Mouse (Mus musculus) kidney, postnatal 4 days (tissue): ENCODE data around the gene Tfr2.

Experiments used
- DNase-seq, 2 experiments: peaks; one replicate each; pipeline ENCODE4 v3.0.0; 2021; ENCODE audit warnings: mixed read lengths in 2 of 2

Tfr2 gene

DNA sequence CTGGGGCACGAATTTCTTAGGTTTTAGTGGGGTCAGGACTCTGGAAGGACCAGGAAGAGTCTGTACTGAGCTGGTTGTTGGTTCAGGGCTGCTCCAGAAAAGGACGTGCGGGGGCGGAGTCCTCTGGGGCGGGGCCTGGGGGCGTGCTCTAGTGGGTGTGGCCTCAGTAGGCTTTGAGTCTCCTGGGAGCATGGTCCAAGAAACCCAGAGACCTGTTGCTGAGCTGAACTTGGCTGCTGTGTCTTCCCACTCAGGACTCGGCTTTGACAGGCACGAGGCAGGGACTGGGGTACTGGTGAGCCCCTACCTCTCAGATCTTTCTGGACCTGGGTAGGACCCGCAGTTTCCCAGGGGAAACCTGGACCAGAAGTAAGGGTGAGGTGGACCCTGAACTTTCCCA, at the start of gene Tfr2:
Tfr2 (plus strand) TSS at position 176 of the 400 bp plus-strand sequence.
- DNase-seq = peak; percentile 60 to 74

DNA sequence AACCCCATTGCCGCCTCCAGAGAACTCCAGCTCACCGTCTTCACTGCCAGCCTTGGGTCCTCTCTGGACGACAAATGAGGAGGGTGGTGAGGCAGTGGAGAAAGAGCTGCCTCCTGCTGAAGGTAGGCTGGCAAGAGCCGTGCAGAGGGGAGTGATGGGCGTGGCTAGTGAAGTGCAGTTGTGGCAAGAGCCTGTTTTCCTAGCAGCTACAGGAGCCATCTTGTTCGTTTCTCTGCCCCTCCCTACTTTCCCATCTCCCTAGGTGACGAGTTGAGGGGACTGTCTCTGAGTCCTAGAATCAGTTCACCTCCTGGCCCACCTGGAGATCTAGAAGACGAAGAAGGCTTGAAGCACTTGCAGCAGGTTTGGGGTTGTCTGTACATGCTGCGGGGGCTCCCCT, 47.8 kb upstream of the Tfr2 start:
- DNase-seq = no peak

DNA sequence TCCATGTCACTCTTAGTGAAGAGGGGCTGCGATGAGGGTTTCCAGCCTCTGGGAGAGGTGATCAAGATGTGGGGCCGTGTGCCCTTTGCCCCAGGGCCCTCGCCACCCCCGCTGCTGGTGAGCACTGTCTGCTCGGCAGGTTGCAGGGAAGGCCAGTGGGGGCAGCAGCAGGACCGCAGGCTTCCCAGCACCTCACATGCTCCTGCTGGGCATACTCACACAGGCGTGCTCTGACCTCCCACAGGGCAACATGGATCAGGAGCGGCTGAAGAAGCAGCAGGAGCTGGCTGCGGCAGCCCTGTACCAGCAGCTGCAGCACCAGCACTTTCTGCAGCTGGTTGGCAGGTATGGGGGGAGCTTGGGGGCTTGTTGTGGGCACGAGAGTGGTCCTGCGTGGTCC, 46.9 kb upstream of the Tfr2 start:
- no peak for DNase-seq

DNA sequence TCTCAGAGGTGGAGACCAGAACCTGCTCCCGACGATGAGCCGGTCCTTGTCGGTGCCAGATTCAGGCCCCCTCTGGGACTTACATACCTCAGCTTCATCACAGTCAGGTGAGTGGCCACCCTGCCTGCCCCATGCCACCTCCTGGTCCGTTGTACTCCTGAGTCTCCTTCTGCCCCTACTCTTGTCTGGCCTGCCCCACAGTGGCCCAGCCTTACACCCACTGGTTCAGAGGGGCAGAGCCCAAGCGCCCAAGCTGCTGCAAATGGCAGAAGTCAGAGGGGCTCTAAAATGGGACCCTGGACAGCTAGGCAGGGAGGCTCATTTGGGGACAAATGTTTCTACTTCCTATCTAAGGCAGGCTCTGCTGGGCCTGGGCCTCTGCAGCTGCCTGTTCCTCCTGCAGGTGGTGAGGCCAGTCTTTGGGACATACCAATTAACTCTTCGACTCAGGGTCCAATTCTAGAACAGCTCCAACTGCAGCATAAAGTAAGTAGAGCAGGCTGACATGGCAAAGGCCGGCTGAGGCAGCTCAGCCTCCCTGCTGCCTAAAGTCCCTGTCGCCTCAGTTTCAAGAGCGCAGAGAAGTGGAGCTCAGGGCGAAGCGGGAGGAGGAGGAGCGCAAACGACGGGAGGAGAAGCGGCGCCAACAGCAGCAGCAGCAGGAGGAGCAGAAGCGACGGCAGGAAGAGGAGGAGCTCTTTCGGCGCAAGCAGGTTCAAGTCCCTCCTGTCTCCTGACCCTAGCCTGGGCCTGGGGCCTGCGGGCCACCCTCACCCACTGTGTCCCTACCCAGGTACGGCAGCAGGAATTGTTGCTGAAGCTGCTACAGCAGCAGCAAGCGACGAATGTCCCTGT, 46.0 kb upstream of the Tfr2 start:
- DNase-seq = no peak

DNA sequence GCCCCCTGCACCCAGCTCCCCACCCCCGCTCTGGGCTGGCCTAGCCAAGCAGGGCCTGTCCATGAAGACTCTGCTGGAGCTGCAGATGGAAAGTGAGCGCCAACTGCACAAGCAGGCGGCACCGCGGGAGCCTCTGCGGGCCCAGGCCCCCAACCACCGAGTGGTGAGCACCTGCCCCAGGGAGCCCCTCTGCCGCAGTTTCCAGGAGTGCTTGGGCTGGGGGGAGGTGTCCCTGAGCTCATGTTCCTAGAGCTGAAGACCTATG, 45.5 kb upstream of the Tfr2 start:
- DNase-seq = no peak

DNA sequence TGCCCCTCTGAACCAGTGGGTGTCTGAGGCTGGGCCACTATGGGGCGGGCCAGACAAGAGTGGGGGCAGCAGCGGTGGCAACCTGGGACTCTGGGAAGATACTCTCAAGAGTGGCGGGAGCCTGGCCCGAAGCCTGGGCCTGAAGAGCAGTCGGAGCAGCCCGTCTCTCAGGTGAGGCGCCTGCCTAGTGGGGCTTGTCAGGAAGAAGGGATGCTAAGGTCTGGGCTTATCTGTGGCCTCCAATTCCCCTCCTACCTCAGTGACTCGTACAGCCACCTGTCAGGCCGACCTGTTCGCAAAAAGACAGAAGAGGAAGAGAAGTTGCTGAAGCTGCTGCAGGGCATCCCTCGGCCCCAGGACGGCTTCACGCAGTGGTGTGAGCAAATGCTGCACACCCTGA, 45.0 kb upstream of the Tfr2 start:
- no peak for DNase-seq

DNA sequence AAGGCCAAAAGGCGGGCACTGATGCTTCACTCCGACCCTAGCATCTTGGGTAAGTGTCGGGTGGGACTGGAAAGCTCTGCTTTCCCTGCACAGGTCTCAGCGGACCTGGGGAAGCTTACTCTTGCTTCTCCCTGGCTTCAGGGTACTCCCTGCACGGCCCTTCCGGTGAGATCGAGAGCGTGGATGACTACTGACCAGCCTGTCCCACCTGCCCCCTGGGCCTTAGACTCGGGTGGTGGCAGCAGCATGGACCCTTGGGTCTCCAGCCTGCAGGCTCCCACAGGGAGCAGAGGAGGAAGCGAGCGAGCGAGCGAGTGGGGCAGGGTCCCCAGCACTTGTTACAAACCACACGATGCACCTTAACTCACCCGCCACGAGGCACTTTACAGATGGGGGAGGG, 44.1 kb upstream of the Tfr2 start:
- DNase-seq = no peak

DNA sequence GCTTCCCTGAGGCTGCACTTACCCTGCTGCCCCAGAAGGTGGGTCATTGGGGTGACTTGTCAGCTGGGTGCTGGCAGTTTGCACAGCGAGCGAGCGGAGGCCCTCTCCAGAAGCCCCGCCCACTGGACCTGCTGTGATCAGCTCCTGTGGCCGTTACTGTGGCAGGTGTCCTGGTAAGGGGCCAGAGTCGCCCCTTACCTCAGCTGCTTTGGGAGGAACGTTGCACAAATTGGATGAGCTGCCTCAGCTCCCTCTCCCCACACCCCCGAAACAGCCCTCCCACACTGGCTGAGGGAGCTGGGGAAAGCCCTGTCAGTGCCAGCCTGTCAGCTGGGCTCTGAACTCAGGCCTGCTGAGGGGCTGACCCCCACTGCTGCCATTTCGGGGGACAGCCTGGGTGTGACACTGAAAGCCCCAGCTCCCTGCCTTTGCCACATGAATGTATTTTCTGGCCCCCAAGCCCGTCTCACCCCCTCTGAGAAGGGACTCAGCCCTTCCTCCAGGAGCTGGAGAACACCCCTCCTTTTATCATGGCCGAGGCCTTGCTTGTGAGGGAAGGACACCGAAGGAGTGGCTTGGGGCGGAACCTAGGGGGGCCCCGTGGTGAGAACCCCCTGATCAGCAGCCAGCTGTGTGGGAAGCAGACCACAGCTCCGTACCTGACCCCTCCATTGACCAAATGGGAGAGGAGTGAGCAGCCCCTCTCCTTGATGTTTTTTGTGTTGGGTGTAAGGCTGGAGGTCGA, 43.3 kb upstream of the Tfr2 start:
- peak; percentile 66 to 77 for DNase-seq

DNA sequence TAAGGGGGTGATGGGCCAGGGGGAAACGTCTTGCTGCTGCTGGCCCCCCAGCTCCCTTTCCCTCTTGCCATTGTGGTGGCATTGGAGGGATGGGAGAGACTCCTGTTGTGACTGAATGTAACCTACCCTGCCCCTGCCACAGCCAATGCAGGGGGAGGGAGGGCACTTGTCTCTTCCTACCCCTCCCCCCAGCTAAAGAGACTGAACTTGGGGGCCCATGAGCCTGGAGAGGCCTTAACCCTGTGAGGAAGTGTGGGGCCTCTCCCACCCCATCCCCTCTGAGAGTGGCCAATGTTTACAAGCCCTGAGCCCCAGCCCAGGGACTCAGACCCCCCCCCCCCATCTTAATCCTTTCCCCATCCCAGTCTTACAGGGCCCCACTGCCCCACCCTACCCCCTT, 42.2 kb upstream of the Tfr2 start:
- peak in 1 of 2 experiments; percentile 7 for DNase-seq

DNA sequence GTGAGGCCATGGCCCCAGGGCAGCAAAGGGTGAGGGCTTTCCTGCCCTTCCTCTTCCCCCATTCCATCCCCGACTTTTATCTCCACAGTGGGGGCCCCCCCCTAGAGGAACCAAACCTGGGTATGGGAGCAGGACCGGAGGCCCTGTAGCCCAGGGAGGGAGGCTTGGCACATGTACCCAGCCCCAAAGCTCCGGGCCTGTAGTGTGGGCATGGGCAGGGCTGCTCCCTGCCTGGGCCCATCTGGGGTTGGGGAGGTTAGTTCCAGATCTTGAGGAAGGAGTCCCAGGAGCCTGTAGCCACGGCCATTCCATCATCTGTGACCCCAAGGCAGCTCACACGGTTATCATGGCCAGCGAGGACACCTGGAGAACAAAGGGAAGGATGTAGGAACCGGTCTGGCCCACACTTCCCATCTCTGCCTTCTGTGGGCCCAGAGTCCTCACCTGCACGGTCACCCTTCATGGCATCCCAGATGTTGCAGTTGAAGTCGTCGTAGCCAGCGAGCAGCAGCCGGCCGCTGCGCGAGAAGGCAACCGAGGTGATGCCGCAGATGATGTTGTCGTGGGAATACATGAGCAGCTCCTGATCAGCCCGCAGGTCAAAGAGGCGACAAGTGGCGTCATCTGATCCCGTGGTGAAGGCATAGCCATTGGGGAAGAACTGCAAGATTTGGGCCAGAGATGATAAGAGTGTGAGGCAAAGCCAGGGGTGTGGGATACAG, 41.2 kb upstream of the Tfr2 start:
- DNase-seq = peak in 1 of 2 experiments; percentile 11

DNA sequence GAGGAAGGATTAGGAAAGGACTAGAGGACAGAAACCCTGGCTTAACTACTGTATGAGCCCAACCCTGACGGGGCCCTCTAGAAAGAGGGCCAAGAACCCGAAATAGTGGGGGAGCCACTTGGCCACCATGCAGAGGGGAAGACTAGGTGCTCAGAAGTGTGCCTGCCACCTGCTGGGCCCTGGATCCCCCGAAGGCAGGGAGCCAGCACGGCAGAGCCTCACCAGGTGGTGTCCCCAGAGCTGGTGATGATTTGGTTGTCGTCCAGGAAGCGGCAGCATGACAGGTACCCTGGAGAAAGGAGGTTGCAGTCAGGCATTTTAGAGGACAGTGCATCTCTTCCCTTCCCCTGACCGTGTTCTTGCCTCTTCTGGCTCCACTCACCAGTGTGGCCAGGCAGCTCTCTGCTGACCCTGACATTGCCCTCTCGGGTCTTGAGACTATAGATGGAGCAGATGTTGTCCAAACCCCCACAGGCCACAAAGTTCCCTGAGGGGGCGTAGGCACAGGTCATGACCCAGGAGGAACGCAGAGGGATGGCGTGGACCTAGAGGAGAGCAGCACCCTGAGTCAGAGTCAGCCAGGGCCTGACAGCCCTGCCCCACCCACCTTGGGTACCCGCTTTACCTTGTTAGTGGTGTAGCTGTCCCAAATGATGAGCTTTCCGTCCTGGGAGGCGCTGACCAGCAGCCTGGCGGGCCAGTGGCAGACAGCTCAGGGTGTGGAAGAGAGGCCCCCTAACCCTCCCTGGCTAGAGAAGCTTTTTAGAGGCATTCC, 40.2 kb upstream of the Tfr2 start:
- no peak for DNase-seq

DNA sequence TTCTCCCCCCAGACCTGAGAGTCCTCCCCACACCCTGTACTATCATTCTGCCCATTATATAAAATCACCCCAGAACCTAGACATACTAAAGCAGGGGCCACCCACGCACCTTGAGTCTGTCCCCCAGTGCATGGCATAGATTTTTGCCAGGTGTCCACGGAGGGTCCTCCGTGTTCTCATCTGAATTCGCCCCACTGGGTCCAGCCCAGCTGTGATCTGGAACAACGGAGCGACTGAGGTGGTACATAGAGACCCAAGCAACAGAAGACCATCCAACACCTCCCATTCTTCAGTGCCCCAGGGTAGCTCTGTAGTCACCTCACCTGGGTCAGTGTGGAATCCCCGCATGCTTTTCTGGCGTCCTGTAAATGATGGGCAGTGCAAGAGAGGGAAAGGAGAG, 39.6 kb upstream of the Tfr2 start:
- DNase-seq = no peak

DNA sequence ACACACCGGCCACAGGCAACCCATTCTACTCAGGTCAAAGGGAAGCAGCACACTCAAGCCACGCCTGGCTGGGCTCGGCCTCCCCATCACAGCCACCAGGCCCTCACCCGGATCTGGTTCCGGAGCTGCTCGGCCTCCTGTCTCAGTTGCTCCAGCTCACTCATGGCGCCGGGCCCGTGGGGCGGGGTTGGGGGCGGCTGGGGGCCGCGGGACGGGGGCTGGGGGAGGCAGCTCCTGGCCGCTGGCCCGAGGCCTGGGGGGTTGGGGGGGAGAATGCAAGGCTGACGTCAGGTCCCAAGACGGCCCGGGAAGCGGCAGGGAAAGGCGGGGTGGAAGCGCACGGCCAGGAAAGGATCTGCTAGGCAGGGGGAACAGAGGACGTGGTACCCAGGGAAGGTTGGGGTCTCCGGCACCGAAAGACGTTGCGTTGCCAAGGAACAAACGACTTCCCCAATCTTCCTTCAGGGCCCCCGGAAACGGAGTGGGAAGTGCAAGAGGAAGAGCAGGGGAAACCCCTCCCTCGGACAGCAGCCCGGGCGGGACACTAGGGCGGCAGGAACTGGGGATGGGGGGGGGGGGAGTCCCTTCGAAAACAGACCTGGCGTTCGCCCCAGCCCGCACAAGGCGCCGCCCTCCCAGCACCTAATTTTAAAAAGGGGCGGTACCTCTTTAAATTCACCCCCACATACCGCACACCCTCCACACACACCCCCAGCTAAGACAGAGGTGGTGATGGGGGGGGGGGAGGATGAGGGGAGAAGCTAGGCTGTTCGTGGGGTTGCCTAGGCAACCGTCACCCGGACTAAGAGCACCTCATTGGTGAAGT, 38.8 kb upstream of the Tfr2 start:
- DNase-seq = peak; percentile 84 to 87

DNA sequence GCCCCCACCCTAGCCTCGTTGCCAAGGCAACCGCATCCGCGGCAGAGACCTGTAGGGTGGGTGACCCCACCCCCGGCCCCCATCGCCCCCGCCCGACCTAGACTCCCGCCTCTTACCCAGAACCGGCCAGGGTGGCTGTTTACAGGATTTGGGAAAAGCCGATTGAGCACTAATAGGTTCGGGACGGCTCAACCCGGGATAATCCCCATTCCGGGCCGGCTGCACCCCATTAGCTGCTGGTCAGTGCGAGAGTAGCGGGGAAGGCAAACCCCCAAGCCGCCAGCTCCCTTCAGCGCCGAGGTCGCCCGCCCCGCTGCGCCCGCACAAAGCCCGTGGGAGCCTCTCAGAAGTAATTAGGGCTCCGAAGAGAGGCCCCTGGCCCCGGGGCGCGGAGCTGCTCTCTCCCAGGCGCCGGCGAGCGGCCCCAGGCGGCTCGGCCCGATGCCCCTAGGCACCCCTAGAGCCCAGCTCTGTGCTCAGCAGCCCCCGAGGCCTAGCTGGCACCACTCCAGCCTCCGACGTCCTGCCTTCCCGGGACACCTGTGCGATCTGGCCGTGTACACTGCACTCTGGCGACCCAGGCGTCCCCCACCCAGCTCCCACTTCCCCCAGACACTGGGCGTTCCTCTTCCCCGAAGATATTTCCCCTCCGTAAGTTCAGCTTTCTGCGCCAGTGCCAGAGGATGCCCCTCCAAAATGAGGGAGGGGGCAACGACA, 38.1 kb upstream of the Tfr2 start:
- DNase-seq = peak; percentile 72 to 79

DNA sequence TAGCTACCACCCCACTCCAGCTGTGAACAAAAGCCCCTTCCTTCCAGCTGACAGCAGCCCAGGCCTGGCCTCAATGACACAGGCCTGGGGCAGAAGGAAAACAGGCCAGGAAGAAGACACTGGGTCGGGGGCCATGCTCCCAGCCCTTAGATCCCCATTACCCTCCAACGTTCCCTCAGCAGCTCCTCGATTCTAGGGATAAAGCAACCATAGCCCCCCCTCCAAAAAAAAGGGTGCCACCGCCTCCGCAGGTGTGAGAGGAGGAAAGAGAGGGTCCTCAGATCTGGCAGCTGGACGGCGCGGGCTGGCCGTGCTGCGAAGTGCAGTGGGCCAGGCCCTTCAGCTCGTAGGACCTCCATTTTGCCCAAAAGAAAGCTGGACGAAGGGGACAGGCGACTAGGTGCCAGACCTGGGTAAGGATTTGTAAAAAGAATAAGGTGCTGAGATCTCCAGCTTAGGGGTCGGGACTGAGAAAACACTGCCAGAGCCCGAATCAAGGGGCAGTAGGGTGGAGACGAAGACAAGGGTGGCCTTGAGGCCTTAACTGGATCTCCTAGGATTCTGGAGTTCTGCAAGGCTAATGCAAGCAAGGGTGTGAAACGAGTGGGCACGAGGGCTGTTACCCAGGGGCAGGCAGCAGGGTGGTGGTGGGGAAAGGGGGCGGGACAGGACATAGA, 37.4 kb upstream of the Tfr2 start:
- DNase-seq = peak; percentile 50 to 66

DNA sequence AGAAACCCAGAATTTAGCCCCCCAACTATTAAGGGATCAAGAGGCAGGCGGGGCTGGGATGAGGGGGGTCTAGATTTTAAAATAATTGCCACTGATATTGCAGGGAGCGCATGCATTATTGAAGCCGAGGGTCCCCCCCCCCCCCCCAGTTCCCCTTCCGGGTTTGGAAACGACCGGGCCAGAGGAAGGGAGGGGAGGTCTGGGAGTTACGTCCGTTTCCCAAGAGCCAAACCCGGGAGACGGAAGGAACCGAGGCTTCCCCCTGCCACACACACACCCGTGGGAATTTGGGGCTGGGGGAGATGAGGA, 36.9 kb upstream of the Tfr2 start:
- no peak for DNase-seq

DNA sequence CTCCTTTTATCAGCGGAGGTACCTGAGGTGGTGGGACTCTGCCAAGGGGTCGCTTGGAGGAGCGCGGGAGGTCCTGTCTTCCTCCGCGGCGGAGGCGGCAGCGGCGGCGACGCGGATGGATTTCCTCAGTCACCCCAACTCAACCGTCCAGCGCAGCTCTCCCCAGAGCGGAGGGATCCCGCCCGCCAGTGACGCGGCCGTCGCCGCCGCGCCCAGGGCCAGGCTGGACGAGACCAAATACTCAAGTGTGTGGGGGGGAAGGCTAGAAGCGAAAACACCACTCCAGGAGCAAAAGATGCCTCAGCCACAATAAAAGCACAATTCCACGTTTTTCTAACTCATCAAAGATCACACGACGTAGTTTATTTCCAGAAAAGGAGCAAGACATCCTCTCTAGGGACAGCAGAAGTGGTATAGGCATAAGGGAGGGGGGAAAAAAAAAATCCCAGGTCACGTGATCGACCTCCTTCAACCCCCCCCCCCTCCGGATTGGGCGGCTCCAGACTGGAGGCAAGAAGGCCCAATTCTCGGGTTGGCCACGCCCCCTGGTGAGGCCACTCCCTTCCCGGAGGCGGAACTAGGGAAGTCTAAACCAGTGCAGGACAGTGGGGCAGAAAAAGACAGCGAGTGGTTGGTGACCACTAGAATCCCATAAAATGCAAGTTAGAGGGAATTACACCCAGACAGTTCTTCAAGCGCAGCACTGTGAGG, 36.4 kb upstream of the Tfr2 start, which contains the start of the genes Epo and Gnb2:
Epo (minus strand) TSS at position 126 of the 711 bp plus-strand sequence.
Gnb2 (minus strand) TSS at position 394 of the 711 bp plus-strand sequence.
- peak; percentile 100 for DNase-seq

DNA sequence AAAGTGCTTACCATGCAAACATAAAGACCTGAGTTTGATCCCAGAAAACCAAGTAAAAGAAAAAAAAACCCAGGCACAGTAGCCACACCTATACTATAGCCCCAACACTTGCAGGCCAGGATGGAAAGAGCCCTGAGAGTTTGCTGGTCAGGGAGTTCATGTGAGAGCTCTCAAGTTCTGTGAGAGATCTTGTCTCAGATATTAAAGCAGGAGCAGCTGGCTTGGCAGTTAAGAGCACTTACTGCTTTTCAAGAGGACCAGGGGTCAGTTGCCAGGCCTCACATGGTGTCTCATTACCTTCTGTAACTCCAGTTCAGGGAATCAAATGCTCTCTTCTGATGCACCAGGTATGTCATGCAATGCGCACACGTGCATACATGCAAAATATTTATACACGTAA, 34.9 kb upstream of the Tfr2 start:
- DNase-seq = no peak

DNA sequence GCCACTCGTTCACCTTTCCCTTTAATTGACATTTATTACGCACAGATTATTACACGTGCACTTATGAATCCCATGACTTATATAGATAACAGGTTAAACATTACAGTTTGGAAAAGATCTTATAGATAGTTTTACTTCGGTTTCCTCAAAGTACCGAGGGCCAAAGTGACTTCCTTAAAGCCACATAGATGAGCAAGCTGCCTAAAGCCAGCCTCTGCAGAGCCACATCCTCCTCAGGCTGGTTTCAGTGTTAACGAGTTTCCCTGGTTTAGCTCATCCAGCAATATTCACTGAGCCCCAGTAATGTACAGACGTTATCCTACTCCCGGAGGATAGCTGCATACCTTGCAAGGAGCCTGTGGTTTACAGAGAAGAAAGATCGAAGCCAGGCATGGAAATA, 34.3 kb upstream of the Tfr2 start:
- DNase-seq = no peak

DNA sequence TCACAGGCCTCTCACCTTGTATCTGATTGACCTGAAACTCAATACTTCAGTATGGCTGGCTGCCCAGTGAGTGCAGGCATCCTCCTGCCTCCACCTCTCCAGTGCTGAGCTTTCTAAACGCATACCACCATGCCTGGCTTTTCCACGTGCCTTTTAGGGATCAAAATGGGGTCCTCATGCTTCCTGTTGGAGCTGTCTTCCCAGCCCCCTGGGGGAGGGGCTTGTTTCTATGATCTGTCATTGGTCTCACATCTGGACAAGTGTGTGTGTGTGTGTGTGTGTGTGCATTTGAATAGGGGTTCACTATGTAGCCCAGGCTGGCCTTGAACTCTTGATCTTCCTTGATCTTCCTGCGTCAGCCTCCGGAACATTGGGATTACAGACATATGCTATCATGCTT, 32.2 kb upstream of the Tfr2 start:
- DNase-seq = no peak
